Mouse (Mus musculus) hindbrain, postnatal 0 days (tissue): ENCODE measurements around the gene Rock2. TPM values are rescaled to one million over a fixed set of nuclear protein-coding genes. Genes with fewer than 3 reads are reported as not detected.

Experiments used
- ATAC-seq: fragments of 200-750 bp; cut with Nextera tagmentation; 2 replicates; pipeline ENCODE4 v1.8.0; 2017; ENCODE audit warnings: mild to moderate bottlenecking, moderate TSS enrichment, moderate library complexity
- DNase-seq: peaks from one replicate; pipeline ENCODE4 v3.0.0-alpha.2; 2015; ENCODE audit warnings: low spot score
- H3K27ac ChIP-seq: fragments of 300-500 bp; sonication (generic); 2 replicates; pipeline ENCODE4 v1.5.1; 2014; ENCODE audit warnings: mild to moderate bottlenecking
- H3K27me3 ChIP-seq: fragments of 300-500 bp; sonication (generic); 2 replicates; pipeline ENCODE4 v1.6.1; 2014; ENCODE audit warnings: low read length, mixed read lengths; ENCODE audit not compliant: insufficient read depth
- H3K36me3 ChIP-seq: fragments of 300-500 bp; sonication (generic); 2 replicates; pipeline ENCODE4 v1.6.1; 2014; ENCODE audit warnings: low read length, mixed read lengths; ENCODE audit not compliant: insufficient read depth
- H3K4me1 ChIP-seq: fragments of 300-500 bp; sonication (generic); 2 replicates; pipeline ENCODE4 v1.6.1; 2014; ENCODE audit warnings: antibody characterized with exemption, low read length, mixed read lengths; ENCODE audit not compliant: insufficient read depth
- H3K4me2 ChIP-seq: fragments of 300-500 bp; sonication (generic); 2 replicates; pipeline ENCODE4 v1.6.1; 2014; ENCODE audit warnings: low read depth, mild to moderate bottlenecking, low read length, moderate library complexity, mixed read lengths
- H3K4me3 ChIP-seq: fragments of 300-500 bp; sonication (generic); 2 replicates; pipeline ENCODE4 v1.5.1; 2014; ENCODE audit warnings: low read length
- H3K9ac ChIP-seq: fragments of 300-500 bp; sonication (generic); replicated peaks from 2 replicates; pipeline ENCODE4 v1.6.1; 2014; ENCODE audit warnings: mild to moderate bottlenecking, low read length, moderate library complexity, mixed read lengths
- H3K9me3 ChIP-seq: fragments of 300-500 bp; sonication (generic); 2 replicates; pipeline ENCODE4 v1.6.1; 2016; ENCODE audit warnings: low read length, mixed read lengths
- CTCF ChIP-seq: IDR thresholded peaks from 2 replicates; pipeline ENCODE4 v1.5.1; 2016; ENCODE audit warnings: antibody characterized with exemption, control low read depth, low read depth
- WGBS: fragments of 180-500 bp; shearing (Covaris S2); extraction: QIAGEN DNeasy Blood & Tissue Kit; methylation state at CpG from one replicate; pipeline ENCODE4 v1.1.7; 2014; 5-methylcytosine and 5-hydroxymethylcytosine counted together
- polyA plus RNA-seq: library from polyadenylated mRNA; unstranded; fragments of >200 nt; fragmentation: Nextera tagmentation; extraction: Ambion mirVana; gene quantifications from 2 replicates; pipeline ENCODE4 v1.2.1, GENCODE M21; 2015
- total RNA-seq: library from RNA; depleted of rRNA; stranded (reverse); fragments of >200 nt; gene quantifications from 2 replicates; pipeline ENCODE4 v1.2.3, GENCODE M21; 2014

Gene Rock2
- total and polyA plus RNA-seq, 2 experiments from 2014 or later: 12.7 to 20.9 TPM

DNA sequence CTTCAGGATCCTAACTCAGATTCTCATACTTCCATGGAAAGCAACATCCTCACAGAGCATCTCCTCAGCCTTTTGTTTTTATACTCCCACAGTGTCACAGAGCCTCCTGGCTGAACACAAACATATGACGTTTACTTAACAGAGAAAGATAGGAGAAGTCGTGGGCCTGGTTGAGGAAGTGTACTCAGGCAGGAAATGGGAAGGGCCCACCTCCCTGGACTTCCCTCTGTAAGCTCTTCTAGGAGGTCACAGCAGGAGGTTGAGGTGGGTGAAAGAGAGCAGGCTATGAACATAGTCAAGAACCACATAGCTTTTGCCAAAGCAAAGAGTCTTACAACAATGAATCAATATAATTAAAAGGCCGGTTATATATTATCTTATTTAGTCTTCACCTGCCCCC is 28.8 kb upstream of the Rock2 start:
- Histone ChIP-seq H3K9ac (no peak overlapping the region), H3K4me1 (0 out of 2 replicates have a peak, but pooled peaks cover 5% of the 10 kb centered on the region), H3K27ac (no peak overlapping the region), H3K27me3 (no peaks in the 10 kb centered on the region), H3K36me3 (no peaks in the 10 kb centered on the region), H3K4me3 (no peak overlapping the region), H3K4me2 (no peak overlapping the region), H3K9me3 (no peaks in the 10 kb centered on the region)
- 70% methylated on average over 3 of the region's 3 CpGs for WGBS
- no peak for ATAC-seq
- TF ChIP-seq CTCF: no peak
- no peak for DNase-seq

DNA sequence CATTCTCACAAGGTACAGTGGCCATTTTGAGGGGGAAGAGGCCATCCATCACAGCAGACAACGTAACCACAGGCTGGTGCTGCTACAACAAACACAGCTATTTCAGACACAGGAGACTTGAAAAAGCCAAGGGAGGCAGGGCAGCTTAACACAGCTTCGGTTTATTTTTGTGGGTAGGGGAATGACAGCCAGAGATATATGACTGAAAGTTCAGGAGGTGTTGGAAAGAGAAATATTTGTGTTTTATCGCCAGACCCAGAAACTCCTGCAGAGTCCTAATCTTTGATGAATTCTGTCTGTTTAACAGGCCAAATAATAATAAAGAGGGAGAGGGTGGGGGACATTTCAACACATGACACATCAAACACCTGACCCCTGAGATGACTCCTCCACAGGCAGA is 28.2 kb upstream of the Rock2 start:
- Histone ChIP-seq H3K27ac (no peak overlapping the region), H3K9ac (no peak overlapping the region), H3K27me3 (no peaks in the 10 kb centered on the region), H3K9me3 (no peaks in the 10 kb centered on the region), H3K4me1 (0 out of 2 replicates have a peak, but pooled peaks cover 5% of the 10 kb centered on the region), H3K4me2 (no peak overlapping the region), H3K36me3 (no peaks in the 10 kb centered on the region), H3K4me3 (no peak overlapping the region)
- DNase-seq (no peak), ATAC-seq (no peak)
- no peak for TF ChIP-seq CTCF
- WGBS: 60% methylated on average over 3 of the region's 3 CpGs

DNA sequence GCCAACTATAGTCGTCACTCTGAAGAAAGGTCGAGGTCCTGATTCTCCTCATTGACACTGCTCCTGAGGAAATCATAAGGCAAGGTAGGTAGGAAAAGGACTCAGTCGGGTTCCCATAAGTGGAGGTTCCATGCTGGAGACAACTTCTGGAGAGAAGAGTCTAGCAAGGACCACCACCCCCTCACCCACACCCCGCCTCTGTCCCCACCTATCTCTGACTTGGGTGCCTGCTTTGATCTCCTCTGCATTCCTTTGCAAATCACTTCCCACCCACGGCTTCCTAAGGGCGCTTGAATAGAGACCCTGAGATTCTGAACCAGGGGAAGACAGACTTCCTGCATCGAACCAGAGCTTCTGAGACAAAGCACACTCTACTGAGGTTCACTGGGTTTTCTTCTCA is 27.4 kb upstream of the Rock2 start:
- no peak overlapping the region for H3K27ac ChIP-seq
- 0 out of 2 replicates have a peak, but pooled peaks cover 5% of the 10 kb centered on the region for H3K4me1 ChIP-seq
- no peak for TF ChIP-seq CTCF
- ATAC-seq (no peak), DNase-seq (no peak)
- no peak overlapping the region for H3K4me3 ChIP-seq
- WGBS: 73% methylated on average over 7 of the region's 7 CpGs
- no peaks in the 10 kb centered on the region for H3K36me3 ChIP-seq
- H3K9me3 ChIP-seq: no peaks in the 10 kb centered on the region
- H3K4me2 ChIP-seq: no peak overlapping the region
- H3K9ac ChIP-seq: no peak overlapping the region
- no peaks in the 10 kb centered on the region for H3K27me3 ChIP-seq

DNA sequence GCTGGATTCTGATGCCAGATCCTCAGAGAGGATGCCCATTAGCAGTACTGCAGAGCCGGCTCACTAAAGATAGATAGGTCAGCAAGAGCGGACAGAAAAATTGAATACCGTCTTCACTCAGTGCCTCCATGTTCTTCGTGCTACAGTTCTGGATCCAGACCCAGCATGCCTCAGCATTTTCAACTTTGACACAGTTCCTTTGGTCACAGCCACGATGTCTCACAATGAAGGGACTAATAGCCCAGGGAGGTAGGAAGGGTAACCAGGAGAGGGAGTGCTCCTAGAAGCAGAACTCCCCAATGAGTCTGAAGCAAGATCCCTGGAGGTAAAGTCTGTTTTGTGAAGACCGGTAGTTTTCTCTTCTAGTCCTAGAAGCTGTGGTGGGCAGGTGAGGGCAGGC is 26.1 kb upstream of the Rock2 start:
- Histone ChIP-seq H3K4me1 (0 out of 2 replicates have a peak, but pooled peaks cover 8% of the 10 kb centered on the region), H3K9me3 (no peaks in the 10 kb centered on the region), H3K36me3 (no peaks in the 10 kb centered on the region), H3K27ac (no peak overlapping the region), H3K4me2 (no peak overlapping the region), H3K27me3 (no peaks in the 10 kb centered on the region), H3K4me3 (no peak overlapping the region), H3K9ac (no peak overlapping the region)
- DNase-seq: no peak
- TF ChIP-seq CTCF: no peak
- ATAC-seq: no peak
- 74% methylated on average over 6 of the region's 6 CpGs for WGBS

DNA sequence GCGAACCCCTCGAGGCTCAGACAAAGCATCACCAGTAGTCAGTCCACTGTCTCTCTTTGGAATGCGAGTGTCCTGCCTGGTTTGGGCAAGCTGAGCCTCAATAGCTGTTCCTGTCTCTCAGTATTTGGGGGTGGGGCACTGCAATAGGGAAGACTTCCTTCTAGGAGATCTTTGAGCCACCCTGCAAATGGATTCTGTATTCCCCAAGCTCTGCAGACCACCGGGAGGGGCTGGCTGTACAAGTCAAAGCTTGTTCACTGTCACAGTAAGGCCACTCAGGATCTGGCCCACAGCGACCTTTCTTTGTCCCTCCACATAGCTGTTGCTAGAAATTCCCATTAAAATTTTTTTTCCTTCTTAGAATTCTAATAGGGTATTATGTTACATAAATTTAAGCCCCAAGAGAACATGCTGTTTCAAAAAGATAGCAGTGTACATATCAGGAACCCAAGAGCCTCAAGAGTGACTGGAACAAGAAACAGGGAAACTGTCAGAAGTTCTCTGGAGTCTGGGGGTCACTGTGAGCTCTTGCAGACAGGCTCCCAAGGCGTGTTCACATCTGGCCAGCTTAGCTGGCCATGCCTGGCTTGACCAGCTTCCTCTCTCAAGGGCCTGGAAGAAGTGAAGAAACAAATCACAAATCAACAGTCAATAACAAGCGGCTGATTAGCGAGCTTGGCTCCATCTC is 25.5 kb upstream of the Rock2 start:
- DNase-seq (no peak), ATAC-seq (no peak)
- Histone ChIP-seq H3K27ac (no peak overlapping the region), H3K27me3 (no peaks in the 10 kb centered on the region), H3K9me3 (no peaks in the 10 kb centered on the region), H3K36me3 (no peaks in the 10 kb centered on the region), H3K4me1 (0 out of 2 replicates have a peak, but pooled peaks cover 8% of the 10 kb centered on the region), H3K4me2 (no peak overlapping the region), H3K4me3 (no peak overlapping the region), H3K9ac (no peak overlapping the region)
- no peak for TF ChIP-seq CTCF
- 73% methylated on average over 8 of the region's 8 CpGs for WGBS

DNA sequence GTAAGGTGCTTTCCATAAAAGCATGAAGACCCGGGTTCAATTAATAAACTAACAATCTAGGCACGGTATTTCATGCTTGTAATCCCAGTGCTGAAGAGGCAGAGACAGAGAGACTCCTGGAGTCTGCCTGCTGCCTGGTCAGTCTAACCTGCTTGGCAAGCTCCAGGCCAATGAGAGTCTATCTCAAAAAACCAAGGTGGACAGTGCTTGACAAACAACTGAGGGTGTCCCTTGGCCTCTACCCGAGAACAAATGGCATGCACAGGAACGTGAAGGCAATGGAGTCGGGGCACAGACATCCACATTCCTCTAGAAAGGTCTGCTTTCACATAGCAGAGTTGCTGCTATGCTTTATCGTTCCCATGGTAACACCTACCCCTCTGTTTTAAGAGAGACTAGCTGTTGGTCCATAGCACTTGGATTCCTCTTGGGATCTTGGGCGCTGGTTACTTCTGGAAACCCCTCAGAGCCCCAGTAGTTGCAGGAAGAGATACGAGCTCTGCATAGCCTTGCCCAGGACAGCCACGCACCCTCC is 24.8 kb upstream of the Rock2 start:
- Histone ChIP-seq H3K27me3 (no peaks in the 10 kb centered on the region), H3K27ac (peak overlapping the region; percentile 73; the same call in 1 of the 2 replicates), H3K4me2 (no peak overlapping the region), H3K4me3 (no peak overlapping the region), H3K4me1 (0 out of 2 replicates have a peak, but pooled peaks cover 8% of the 10 kb centered on the region), H3K9ac (no peak overlapping the region), H3K36me3 (no peaks in the 10 kb centered on the region), H3K9me3 (no peaks in the 10 kb centered on the region)
- peak; percentile 34 for ATAC-seq
- DNase-seq: peak; percentile 10
- no peak for TF ChIP-seq CTCF
- WGBS: 46% methylated on average over 9 of the region's 9 CpGs

DNA sequence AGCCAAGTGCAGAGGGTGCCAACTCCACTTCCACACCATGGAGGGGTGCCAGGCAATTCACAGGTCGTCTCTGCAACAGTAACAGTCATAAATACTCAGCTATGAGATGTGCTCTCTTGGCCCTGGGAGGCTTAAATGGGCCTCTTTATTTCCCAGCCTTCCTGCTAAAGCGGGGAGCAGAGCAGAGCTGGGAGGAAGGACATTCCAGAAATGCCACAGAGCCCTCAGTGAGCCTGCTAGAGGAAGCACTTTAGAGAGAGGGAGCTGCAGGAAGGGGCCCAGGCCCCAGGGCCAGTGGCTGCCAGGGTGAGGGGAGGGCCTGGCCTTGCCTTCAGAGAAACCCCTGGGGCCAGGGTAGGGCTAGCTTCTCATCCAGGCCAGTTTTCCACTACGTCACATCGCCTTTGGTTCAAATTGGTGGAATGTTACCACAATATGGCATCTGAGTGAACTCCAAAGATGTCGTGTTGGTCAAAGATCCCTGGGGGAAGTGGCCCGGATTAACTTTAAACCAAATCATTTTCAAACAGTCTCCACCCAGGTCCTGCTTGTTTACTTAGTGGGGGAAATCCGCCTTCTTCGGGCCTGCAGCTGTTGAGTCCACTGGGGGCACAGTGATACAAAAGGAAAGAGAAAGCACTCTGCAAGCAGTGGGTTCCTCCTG is 24.2 kb upstream of the Rock2 start:
- Histone ChIP-seq H3K27ac (peak overlapping the region; percentile 73), H3K4me2 (no peak overlapping the region), H3K27me3 (no peaks in the 10 kb centered on the region), H3K4me3 (no peak overlapping the region), H3K36me3 (no peaks in the 10 kb centered on the region), H3K9me3 (no peaks in the 10 kb centered on the region), H3K4me1 (0 out of 2 replicates have a peak, but pooled peaks cover 8% of the 10 kb centered on the region), H3K9ac (no peak overlapping the region)
- no peak for TF ChIP-seq CTCF
- 53% methylated on average over 8 of the region's 8 CpGs for WGBS
- ATAC-seq (0 out of 2 replicates have a peak, but pooled peaks have one; percentile 15), DNase-seq (no peak)
